Mouse (Mus musculus) lung, postnatal 25 days (tissue): ENCODE results near the gene C77080.

Source experiments
- DNase-seq: peaks from one replicate; pipeline ENCODE4 v3.0.0; 2022; ENCODE audit warnings: low spot score

The C77080 gene

GRCm38 (mm10) chr4:129238579-129239016 is 22.6 kb downstream of the C77080 start:
- no peak for DNase-seq

GRCm38 (mm10) chr4:129237843-129238441 is 23.3 kb downstream of the C77080 start:
- no peak for DNase-seq

- no peak for DNase-seq
These were observed 24.9 kb downstream of the C77080 start for GRCm38 (mm10) chr4:129236236-129236813.

GRCm38 (mm10) chr4:129235147-129235546 is 26.1 kb downstream of the C77080 start:
- DNase-seq, result no peak

- DNase-seq, result peak; percentile 69
These were observed 26.7 kb downstream of the C77080 start for GRCm38 (mm10) chr4:129234488-129234887.

GRCm38 (mm10) chr4:129232561-129233360 is 28.4 kb downstream of the C77080 start:
- DNase-seq, result no peak

- DNase-seq, result peak; percentile 75
These were observed 29.4 kb downstream of the C77080 start for GRCm38 (mm10) chr4:129231594-129232450.

- no peak for DNase-seq
These were observed 30.3 kb downstream of the C77080 start for GRCm38 (mm10) chr4:129230926-129231325.

GRCm38 (mm10) chr4:129227985-129228381 is 33.2 kb downstream of the C77080 start:
- no peak for DNase-seq

GRCm38 (mm10) chr4:129227170-129227984 is 33.8 kb downstream of the C77080 start:
- no peak for DNase-seq

- DNase-seq, result no peak
These were observed 34.7 kb downstream of the C77080 start for GRCm38 (mm10) chr4:129226441-129226963.

GRCm38 (mm10) chr4:129225315-129225714 is 35.9 kb downstream of the C77080 start:
- DNase-seq, result no peak

- DNase-seq, result no peak
These were observed 37.6 kb downstream of the C77080 start for GRCm38 (mm10) chr4:129223421-129224281.

GRCm38 (mm10) chr4:129222019-129222925 is 38.9 kb downstream of the C77080 start:
- no peak for DNase-seq

GRCm38 (mm10) chr4:129221097-129222010 is 39.9 kb downstream of the C77080 start:
- no peak for DNase-seq

- DNase-seq, result no peak
These were observed 40.7 kb downstream of the C77080 start for GRCm38 (mm10) chr4:129220376-129221089.

- DNase-seq, result no peak
These were observed 42.0 kb downstream of the C77080 start for GRCm38 (mm10) chr4:129219198-129219597.
